Comparison of ENCODE assay signal across 34 mouse cellular contexts in the genomic region with DNA sequence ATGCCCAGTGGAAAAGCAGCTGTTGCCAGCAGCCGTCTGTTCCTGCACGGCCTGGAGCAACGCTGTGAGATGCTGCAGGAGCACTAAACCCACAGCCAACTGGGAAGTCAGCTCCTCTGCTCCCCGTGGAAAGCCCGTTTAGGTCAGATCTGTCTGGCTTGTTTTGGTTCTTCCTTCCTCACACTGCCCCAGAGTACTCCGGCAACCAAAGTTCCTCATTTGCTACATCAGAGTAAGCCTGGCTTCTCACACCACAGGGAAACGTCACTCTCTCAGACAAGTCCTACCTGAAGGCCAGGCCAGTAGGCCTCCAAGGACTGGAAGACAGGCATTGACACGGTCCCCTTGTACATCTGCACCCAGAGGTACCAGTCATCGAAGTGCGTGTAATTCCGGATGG. TPM values are rescaled to one million over a fixed set of nuclear protein-coding genes. Genes with fewer than 3 reads are reported as not detected.
DNase-seq lines count a peak whose midpoint lies in the region; ATAC-seq lines count a peak whose summit lies in the region.
"Had no signal": no experiment of that assay in that cellular context is flagged by ENCODE, and none has a peak within 500 bp of the region (broad histone marks: within the 10 kb centered on the region; RNA-seq: fewer than 3 reads in every experiment).

No protein-coding gene starts in this region.

- no peaks in the 10 kb centered on the region for H3K4me1 ChIP-seq in embryonic facial prominence, embryonic 13.5 days
- no peaks in the 10 kb centered on the region for H3K4me1 ChIP-seq in embryonic facial prominence, embryonic 10.5 days
- no peaks in the 10 kb centered on the region for H3K4me1 ChIP-seq in limb, embryonic 12.5 days (replicated peaks)
- H3K4me1 ChIP-seq in limb, embryonic 10.5 days = no peaks in the 10 kb centered on the region
- H3K4me1 ChIP-seq: hindbrain, embryonic 10.5 days had no signal

- H3K36me3 ChIP-seq in embryonic facial prominence, embryonic 13.5 days = peaks cover 68% of the 10 kb centered on the region
- peaks cover 70% of the 10 kb centered on the region for H3K36me3 ChIP-seq in embryonic facial prominence, embryonic 10.5 days (replicated peaks)
- peaks cover 67% of the 10 kb centered on the region for H3K36me3 ChIP-seq in limb, embryonic 12.5 days
- H3K36me3 ChIP-seq in limb, embryonic 10.5 days = peaks cover 33% of the 10 kb centered on the region

- H3K27me3 ChIP-seq in embryonic facial prominence, embryonic 13.5 days = no peaks in the 10 kb centered on the region
- no peaks in the 10 kb centered on the region for H3K27me3 ChIP-seq in embryonic facial prominence, embryonic 10.5 days (replicated peaks; ENCODE audit: low read depth, poor library complexity, severe bottlenecking)
- no peaks in the 10 kb centered on the region for H3K27me3 ChIP-seq in limb, embryonic 12.5 days
- H3K27me3 ChIP-seq in limb, embryonic 10.5 days (ENCODE audit: low read depth, poor library complexity, severe bottlenecking) = no peaks in the 10 kb centered on the region
- H3K27me3 ChIP-seq: embryonic facial prominence, embryonic 15.5 days; heart, embryonic 13.5 days; hindbrain, embryonic 13.5 days had no signal

- H3K9me3 ChIP-seq in embryonic facial prominence, embryonic 13.5 days = no peaks in the 10 kb centered on the region
- no peaks in the 10 kb centered on the region for H3K9me3 ChIP-seq in embryonic facial prominence, embryonic 10.5 days
- no peaks in the 10 kb centered on the region for H3K9me3 ChIP-seq in limb, embryonic 12.5 days
- H3K9me3 ChIP-seq in limb, embryonic 10.5 days (replicated peaks) = no peaks in the 10 kb centered on the region
- H3K9me3 ChIP-seq: embryonic facial prominence, embryonic 15.5 days; heart, embryonic 10.5 days; heart, embryonic 13.5 days; hindbrain, embryonic 10.5 days; hindbrain, embryonic 13.5 days had no signal

- no peak overlapping the region for H3K4me3 ChIP-seq in embryonic facial prominence, embryonic 13.5 days
- no peak overlapping the region for H3K4me3 ChIP-seq in embryonic facial prominence, embryonic 10.5 days
- no peak overlapping the region for H3K4me3 ChIP-seq in limb, embryonic 12.5 days (replicated peaks)
- no peak overlapping the region for H3K4me3 ChIP-seq in limb, embryonic 10.5 days
- H3K4me3 ChIP-seq: embryonic facial prominence, embryonic 15.5 days; gastrocnemius, adult 2 months; heart, adult 2 months; heart, embryonic 10.5 days; heart, embryonic 13.5 days; hindbrain, embryonic 10.5 days; hindbrain, embryonic 13.5 days had no signal

- no peak overlapping the region for H3K4me2 ChIP-seq in embryonic facial prominence, embryonic 13.5 days
- H3K4me2 ChIP-seq in limb, embryonic 12.5 days = no peak overlapping the region
- H3K4me2 ChIP-seq: embryonic facial prominence, embryonic 15.5 days; heart, embryonic 13.5 days; hindbrain, embryonic 13.5 days had no signal

- 0 out of 2 replicates have a peak overlapping the region, but pooled peaks have one; percentile 2 for H3K9ac ChIP-seq in embryonic facial prominence, embryonic 13.5 days
- peak overlapping the region; percentile 23; the same call in 1 of the 2 replicates for H3K9ac ChIP-seq in limb, embryonic 12.5 days (replicated peaks)
- H3K9ac ChIP-seq: embryonic facial prominence, embryonic 15.5 days; forebrain, postnatal 0 days; heart, embryonic 13.5 days; hindbrain, embryonic 13.5 days had no signal

- DNase-seq in embryonic facial prominence, embryonic 10.5 days (ENCODE audit: low spot score) = no peak
- no peak for DNase-seq in limb, embryonic 10.5 days (ENCODE audit: low spot score)
- DNase-seq in urinary bladder, postnatal 25 days (ENCODE audit: low spot score) = no peak
- DNase-seq: adrenal gland, adult 2 months; adrenal gland, postnatal 14 days; cerebellum, adult 11 months; cerebellum, adult 2 months; cerebellum, adult 9-11 months; cerebellum, postnatal 25 days; embryo, embryonic 11 days; forebrain, postnatal 0 days; gastrocnemius, adult 2 months; gastrocnemius, postnatal 14 days; heart, adult 2 months had no signal

- no peak overlapping the region for H3K27ac ChIP-seq in embryonic facial prominence, embryonic 13.5 days
- H3K27ac ChIP-seq in embryonic facial prominence, embryonic 10.5 days (replicated peaks) = no peak overlapping the region
- H3K27ac ChIP-seq in limb, embryonic 12.5 days = no peak overlapping the region
- no peak overlapping the region for H3K27ac ChIP-seq in limb, embryonic 10.5 days
- H3K27ac ChIP-seq: embryonic facial prominence, embryonic 15.5 days; gastrocnemius, adult 2 months; heart, adult 2 months; heart, embryonic 10.5 days; heart, embryonic 13.5 days; hindbrain, embryonic 10.5 days; hindbrain, embryonic 13.5 days had no signal

- ATAC-seq in embryonic facial prominence, embryonic 13.5 days (ENCODE audit: insufficient number of reproducible peaks, insufficient read depth, low FRiP score, low TSS enrichment, low read depth) = no peak
- no peak for ATAC-seq in limb, embryonic 12.5 days (ENCODE audit: insufficient number of reproducible peaks, insufficient read depth, low FRiP score, low TSS enrichment, low read depth)
- ATAC-seq in megakaryocyte, adult 5-6 weeks (ENCODE audit: poor library complexity, severe bottlenecking) = 0 out of 2 replicates have a peak, but pooled peaks have one; percentile 33
- no peak for ATAC-seq in inflammation-experienced regulatory T-cells, adult 6 months
- ATAC-seq: forebrain, embryonic 14.5 days; forebrain, postnatal 0 days; hindbrain, embryonic 16.5 days had no signal

- 85% methylated on average over 11 of the region's 11 CpGs for WGBS in embryonic facial prominence, embryonic 13.5 days
- WGBS in embryonic facial prominence, embryonic 10.5 days = 88% methylated on average over 11 of the region's 11 CpGs
- 88% methylated on average over 11 of the region's 11 CpGs for WGBS in limb, embryonic 12.5 days
- WGBS in limb, embryonic 10.5 days = 90% methylated on average over 11 of the region's 11 CpGs

RNA-seq across cellular contexts. Expression of a gene that starts 18.4 kb away (rescaled TPM):
- polyA plus RNA-seq in embryonic facial prominence, embryonic 13.5 days (2015; fragmentation: Nextera tagmentation; extraction: Ambion mirVana) = 137 and 142 TPM in 2 replicates
- polyA plus RNA-seq in embryonic facial prominence, embryonic 10.5 days (2016; fragmentation: Nextera tagmentation; extraction: Ambion mirVana) = 126 and 127 TPM in 2 replicates
- polyA plus RNA-seq in limb, embryonic 12.5 days (2016; fragmentation: Nextera tagmentation; extraction: Ambion mirVana) = 165 and 167 TPM in 2 replicates
- polyA plus RNA-seq in limb, embryonic 10.5 days (2016; fragmentation: Nextera tagmentation; extraction: Ambion mirVana) = 125 and 141 TPM in 2 replicates
- 63.0 and 80.0 TPM in 2 replicates for total RNA-seq in megakaryocyte, adult 5-6 weeks (2015)
- total RNA-seq in megakaryocyte, adult 5-6 weeks (2017) = 104 and 106 TPM in 2 replicates
- 10 to 100 TPM; 38.5 to 56.7 (median 43.8) TPM for polyA plus RNA-seq in inflammation-experienced regulatory T-cells, adult 6 months (2017; shearing (Covaris generic))

RNA-seq across cellular contexts. Expression of a gene that starts 18.7 kb away (rescaled TPM):
- 27.5 and 32.5 TPM in 2 replicates for polyA plus RNA-seq in embryonic facial prominence, embryonic 13.5 days (2015; fragmentation: Nextera tagmentation; extraction: Ambion mirVana)
- 27.0 and 28.6 TPM in 2 replicates for polyA plus RNA-seq in embryonic facial prominence, embryonic 10.5 days (2016; fragmentation: Nextera tagmentation; extraction: Ambion mirVana)
- 24.2 and 26.3 TPM in 2 replicates for polyA plus RNA-seq in limb, embryonic 12.5 days (2016; fragmentation: Nextera tagmentation; extraction: Ambion mirVana)
- 22.1 and 26.6 TPM in 2 replicates for polyA plus RNA-seq in limb, embryonic 10.5 days (2016; fragmentation: Nextera tagmentation; extraction: Ambion mirVana)
- 23.4 and 25.9 TPM in 2 replicates for total RNA-seq in megakaryocyte, adult 5-6 weeks (2015)
- 34.8 and 34.9 TPM in 2 replicates for total RNA-seq in megakaryocyte, adult 5-6 weeks (2017)
- 10 to 100 TPM; 38.5 to 41.2 (median 39.8) TPM for polyA plus RNA-seq in inflammation-experienced regulatory T-cells, adult 6 months (2017; shearing (Covaris generic))

RNA-seq across cellular contexts. Expression of a gene that starts 25.1 kb away (rescaled TPM):
- not detected in 2 replicates for polyA plus RNA-seq in embryonic facial prominence, embryonic 13.5 days (2015; fragmentation: Nextera tagmentation; extraction: Ambion mirVana)
- not detected in 2 replicates for polyA plus RNA-seq in embryonic facial prominence, embryonic 10.5 days (2016; fragmentation: Nextera tagmentation; extraction: Ambion mirVana)
- not detected in 2 replicates for polyA plus RNA-seq in limb, embryonic 12.5 days (2016; fragmentation: Nextera tagmentation; extraction: Ambion mirVana)
- not detected in 2 replicates for polyA plus RNA-seq in limb, embryonic 10.5 days (2016; fragmentation: Nextera tagmentation; extraction: Ambion mirVana)
- total RNA-seq in megakaryocyte, adult 5-6 weeks (2015) = not detected in 2 replicates
- not detected in 2 replicates for total RNA-seq in megakaryocyte, adult 5-6 weeks (2017)
- not detected for polyA plus RNA-seq in inflammation-experienced regulatory T-cells, adult 6 months (2017; shearing (Covaris generic))
- total RNA-seq: adrenal gland, adult 2 months; adrenal gland, postnatal 14 days; adrenal gland, postnatal 4 days; ES-E14; forebrain, postnatal 0 days; gastrocnemius, adult 2 months; gastrocnemius, postnatal 14 days; gastrocnemius, postnatal 4 days; heart, adult 2 months; heart, postnatal 25 days had no signal
- polyA plus RNA-seq: adrenal gland, adult 2 months; cerebellum, adult 2 months; cortical plate, adult 2 months; embryonic facial prominence, embryonic 11.5 days; embryonic facial prominence, embryonic 15.5 days; forebrain, embryonic 11.5 days; forebrain, embryonic 14.5 days; forebrain, postnatal 0 days; frontal cortex, adult 2 months; heart, adult 2 months; heart, embryonic 10.5 days; heart, embryonic 13.5 days; heart, embryonic 16.5 days; hindbrain, embryonic 10.5 days; hindbrain, embryonic 13.5 days; hindbrain, embryonic 16.5 days had no signal

RNA-seq across cellular contexts. Expression of a gene that starts 40.4 kb away (rescaled TPM):
- polyA plus RNA-seq in embryonic facial prominence, embryonic 13.5 days (2015; fragmentation: Nextera tagmentation; extraction: Ambion mirVana) = 4.9 and 7.0 TPM in 2 replicates
- polyA plus RNA-seq in embryonic facial prominence, embryonic 10.5 days (2016; fragmentation: Nextera tagmentation; extraction: Ambion mirVana) = 1.0 and 1.8 TPM in 2 replicates
- polyA plus RNA-seq in limb, embryonic 12.5 days (2016; fragmentation: Nextera tagmentation; extraction: Ambion mirVana) = 3.5 and 4.1 TPM in 2 replicates
- polyA plus RNA-seq in limb, embryonic 10.5 days (2016; fragmentation: Nextera tagmentation; extraction: Ambion mirVana) = 0.87 and 1.9 TPM in 2 replicates
- 0.83 TPM in 1 of 2 replicates, not detected in the other for total RNA-seq in megakaryocyte, adult 5-6 weeks (2015)
- not detected in 2 replicates for total RNA-seq in megakaryocyte, adult 5-6 weeks (2017)
- polyA plus RNA-seq in inflammation-experienced regulatory T-cells, adult 6 months (2017; shearing (Covaris generic)) = under 1 TPM in 1 of 3 experiments, not detected in 2; 0.23 TPM
